Mouse (Mus musculus) midbrain, embryonic 11.5 days (tissue): ENCODE data around the gene Copz2. TPM values are rescaled to one million over a fixed set of nuclear protein-coding genes. Genes with fewer than 3 reads are reported as not detected.

ENCODE experiments used
- ATAC-seq: fragments of 200-750 bp; cut with Nextera tagmentation; 2 replicates; pipeline ENCODE4 v1.8.0; 2017; ENCODE audit warnings: moderate TSS enrichment, moderate library complexity; ENCODE audit not compliant: low FRiP score
- DNase-seq: peaks from one replicate; pipeline ENCODE4 v3.0.0; 2015; ENCODE audit warnings: low spot score; ENCODE audit errors: missing footprints
- H3K27ac ChIP-seq: fragments of 300-500 bp; sonication (generic); 2 replicates; pipeline ENCODE4 v1.5.1; 2014; ENCODE audit warnings: low read depth, low read length
- H3K27me3 ChIP-seq: fragments of 300-500 bp; sonication (generic); 2 replicates; pipeline ENCODE4 v1.6.1; 2014; ENCODE audit warnings: mild to moderate bottlenecking, low read length, moderate library complexity, mixed read lengths; ENCODE audit not compliant: control insufficient read depth, insufficient read depth
- H3K36me3 ChIP-seq: fragments of 300-500 bp; sonication (generic); 2 replicates; pipeline ENCODE4 v1.6.1; 2014; ENCODE audit warnings: mild to moderate bottlenecking, low read length, moderate library complexity, mixed read lengths; ENCODE audit not compliant: control insufficient read depth, insufficient read depth
- H3K4me1 ChIP-seq: fragments of 300-500 bp; sonication (generic); 2 replicates; pipeline ENCODE4 v1.6.1; 2014; ENCODE audit warnings: low read length; ENCODE audit not compliant: control insufficient read depth, insufficient read depth
- H3K4me2 ChIP-seq: fragments of 300-500 bp; sonication (generic); 2 replicates; pipeline ENCODE4 v1.6.1; 2014; ENCODE audit warnings: mild to moderate bottlenecking, moderate library complexity
- H3K4me3 ChIP-seq: fragments of 300-500 bp; sonication (generic); 2 replicates; pipeline ENCODE4 v1.5.1; 2014; ENCODE audit warnings: low read depth, low read length
- H3K9ac ChIP-seq: fragments of 300-500 bp; sonication (generic); 2 replicates; pipeline ENCODE4 v1.6.1; 2014; ENCODE audit warnings: low read length
- H3K9me3 ChIP-seq: fragments of 300-500 bp; sonication (generic); 2 replicates; pipeline ENCODE4 v1.6.1; 2016; ENCODE audit warnings: low read length; ENCODE audit not compliant: control insufficient read depth
- WGBS: fragments of 180-500 bp; shearing (Covaris S2); extraction: QIAGEN DNeasy Blood & Tissue Kit; methylation state at CpG from one replicate; pipeline ENCODE4 v1.1.7; 2014; 5-methylcytosine and 5-hydroxymethylcytosine counted together
- polyA plus RNA-seq: library from polyadenylated mRNA; unstranded; fragments of >200 nt; fragmentation: Nextera tagmentation; extraction: Ambion mirVana; gene quantifications from 2 replicates; pipeline ENCODE4 v1.2.1, GENCODE M21; 2014

Copz2 gene
- polyA plus RNA-seq, 1 experiment from 2014 or later: 47.5 TPM

- no peak overlapping the region for H3K9ac ChIP-seq
- no peak overlapping the region for H3K27ac ChIP-seq
- no peaks in the 10 kb centered on the region for H3K9me3 ChIP-seq
- no peak overlapping the region for H3K4me2 ChIP-seq
- peaks cover 32% of the 10 kb centered on the region for H3K36me3 ChIP-seq
- peak; percentile 65 for DNase-seq
- 97% methylated on average over 1 of the region's 1 CpGs for WGBS
- ATAC-seq: no peak
- H3K27me3 ChIP-seq: no peaks in the 10 kb centered on the region
- H3K4me1 ChIP-seq: peaks cover 3% of the 10 kb centered on the region; the same call in 1 of the 2 replicates
- H3K4me3 ChIP-seq: no peak overlapping the region
Observed at GRCm38 (mm10) chr11:96816494-96816893, 33.2 kb upstream of the Copz2 start.

- DNase-seq (no peak), ATAC-seq (no peak)
- peaks cover 3% of the 10 kb centered on the region; the same call in 1 of the 2 replicates for H3K4me1 ChIP-seq
- no peaks in the 10 kb centered on the region for H3K27me3 ChIP-seq
- no peaks in the 10 kb centered on the region for H3K9me3 ChIP-seq
- H3K4me2 ChIP-seq: no peak overlapping the region
- no peak overlapping the region for H3K4me3 ChIP-seq
- no peak overlapping the region for H3K27ac ChIP-seq
- peaks cover 35% of the 10 kb centered on the region for H3K36me3 ChIP-seq
- no peak overlapping the region for H3K9ac ChIP-seq
- WGBS: 55% methylated on average over 5 of the region's 5 CpGs
Observed at GRCm38 (mm10) chr11:96816979-96817378, 32.7 kb upstream of the Copz2 start.

GRCm38 (mm10) chr11:96818128-96818710 lies 31.5 kb upstream of the Copz2 start:
- no peak overlapping the region for H3K9ac ChIP-seq
- no peak overlapping the region for H3K27ac ChIP-seq
- no peaks in the 10 kb centered on the region for H3K9me3 ChIP-seq
- peaks cover 9% of the 10 kb centered on the region for H3K4me1 ChIP-seq
- DNase-seq (peak; percentile 67), ATAC-seq (no peak)
- no peak overlapping the region for H3K4me2 ChIP-seq
- H3K27me3 ChIP-seq: no peaks in the 10 kb centered on the region
- 82% methylated on average over 8 of the region's 8 CpGs for WGBS
- H3K36me3 ChIP-seq: peaks cover 36% of the 10 kb centered on the region
- H3K4me3 ChIP-seq: no peak overlapping the region

GRCm38 (mm10) chr11:96821956-96822355 lies 27.7 kb upstream of the Copz2 start:
- H3K36me3 ChIP-seq: peaks cover 27% of the 10 kb centered on the region; the same call in 1 of the 2 replicates
- no peak overlapping the region for H3K9ac ChIP-seq

GRCm38 (mm10) chr11:96822675-96823470 lies 26.8 kb upstream of the Copz2 start:
- no peak overlapping the region for H3K27ac ChIP-seq
- peaks cover 28% of the 10 kb centered on the region; the same call in 1 of the 2 replicates for H3K36me3 ChIP-seq
- H3K4me2 ChIP-seq: peak overlapping the region; percentile 79
- H3K27me3 ChIP-seq: no peaks in the 10 kb centered on the region
- H3K9ac ChIP-seq: no peak overlapping the region; the same call in 1 of the 2 replicates
- H3K4me1 ChIP-seq: peaks cover 43% of the 10 kb centered on the region
- 37% methylated on average over 4 of the region's 4 CpGs for WGBS
- ATAC-seq (no peak), DNase-seq (no peak)
- H3K4me3 ChIP-seq: peak overlapping the region; percentile 38; the same call in 1 of the 2 replicates
- no peaks in the 10 kb centered on the region for H3K9me3 ChIP-seq

More at GRCm38 (mm10) chr11:96821956-96822355, 27.7 kb upstream of the Copz2 start:
- ATAC-seq (no peak), DNase-seq (no peak)
- H3K4me2 ChIP-seq: no peak overlapping the region
- no peaks in the 10 kb centered on the region for H3K9me3 ChIP-seq
- WGBS: 91% methylated on average over 10 of the region's 10 CpGs
- H3K27ac ChIP-seq: no peak overlapping the region
- H3K4me1 ChIP-seq: peaks cover 37% of the 10 kb centered on the region
- no peak overlapping the region for H3K4me3 ChIP-seq
- H3K27me3 ChIP-seq: no peaks in the 10 kb centered on the region

- Histone ChIP-seq H3K27me3 (no peaks in the 10 kb centered on the region), H3K4me2 (peak overlapping the region; percentile 79), H3K9me3 (no peaks in the 10 kb centered on the region), H3K36me3 (peaks cover 26% of the 10 kb centered on the region; the same call in 1 of the 2 replicates), H3K4me1 (peaks cover 43% of the 10 kb centered on the region), H3K27ac (peak overlapping the region; percentile 62; the same call in 1 of the 2 replicates), H3K9ac (peak overlapping the region; percentile 50), H3K4me3 (peak overlapping the region; percentile 38)
- WGBS: 7% methylated on average over 13 of the region's 13 CpGs
- ATAC-seq: no peak; the same call in 1 of the 2 replicates
- peak; percentile 83 for DNase-seq
Observed at GRCm38 (mm10) chr11:96823471-96823837, 26.2 kb upstream of the Copz2 start.

GRCm38 (mm10) chr11:96823880-96824782 lies 25.5 kb upstream of the Copz2 start:
- Histone ChIP-seq H3K36me3 (peaks cover 26% of the 10 kb centered on the region; the same call in 1 of the 2 replicates), H3K4me3 (peak overlapping the region; percentile 38), H3K9me3 (no peaks in the 10 kb centered on the region), H3K4me2 (peak overlapping the region; percentile 79), H3K27ac (peak overlapping the region; percentile 83), H3K9ac (peak overlapping the region; percentile 57), H3K27me3 (no peaks in the 10 kb centered on the region), H3K4me1 (peaks cover 49% of the 10 kb centered on the region)
- DNase-seq (peak; percentile 96), ATAC-seq (peak; percentile 96)
- 3% methylated on average over 24 of the region's 26 CpGs for WGBS

- Histone ChIP-seq H3K4me3 (no peak overlapping the region), H3K36me3 (peaks cover 25% of the 10 kb centered on the region; the same call in 1 of the 2 replicates), H3K27me3 (no peaks in the 10 kb centered on the region), H3K27ac (peak overlapping the region; percentile 83), H3K9ac (peak overlapping the region; percentile 57; the same call in 1 of the 2 replicates), H3K9me3 (no peaks in the 10 kb centered on the region), H3K4me2 (peak overlapping the region; percentile 79; the same call in 1 of the 2 replicates), H3K4me1 (peaks cover 49% of the 10 kb centered on the region)
- peak; percentile 75 for DNase-seq
- WGBS: 39% methylated on average over 7 of the region's 7 CpGs
- no peak for ATAC-seq
Observed at GRCm38 (mm10) chr11:96824783-96825495, 24.7 kb upstream of the Copz2 start.
